Comparison of ENCODE assay signal across 8 mouse cellular contexts in genomic region chr7:125552851-125553555, GRCm38 (mm10). TPM values are rescaled to one million over a fixed set of nuclear protein-coding genes. Genes with fewer than 3 reads are reported as not detected.
DNase-seq lines count a peak whose midpoint lies in the region; ATAC-seq and TF ChIP-seq lines count a peak whose summit lies in the region.

No protein-coding gene starts in this region.

- peaks cover 15% of the 10 kb centered on the region; the same call in 1 of the 2 replicates for H3K4me1 ChIP-seq in kidney, postnatal 0 days (replicated peaks; ENCODE audit: insufficient read depth, low read length)
- H3K4me1 ChIP-seq in embryonic facial prominence, embryonic 11.5 days (ENCODE audit: control insufficient read depth, insufficient read depth, low read length): peaks cover 6% of the 10 kb centered on the region; the same call in 1 of the 2 replicates
- no peaks in the 10 kb centered on the region; the same call in 1 of the 2 replicates for H3K4me1 ChIP-seq in hindbrain, embryonic 14.5 days (replicated peaks; ENCODE audit: control insufficient read depth, insufficient read depth, low read length)
- peaks cover 4% of the 10 kb centered on the region; the same call in 1 of the 2 replicates for H3K4me1 ChIP-seq in midbrain, embryonic 16.5 days (ENCODE audit: control insufficient read depth, insufficient read depth, low read length)

- H3K27ac ChIP-seq in kidney, postnatal 0 days: no peak overlapping the region
- no peak overlapping the region for H3K27ac ChIP-seq in embryonic facial prominence, embryonic 11.5 days (replicated peaks; ENCODE audit: low read depth, low read length)
- no peak overlapping the region for H3K27ac ChIP-seq in hindbrain, embryonic 14.5 days
- H3K27ac ChIP-seq in midbrain, embryonic 16.5 days (ENCODE audit: low read length): no peak overlapping the region

- WGBS in kidney, postnatal 0 days: 71% methylated on average over 11 of the region's 11 CpGs
- 78% methylated on average over 11 of the region's 11 CpGs for WGBS in embryonic facial prominence, embryonic 11.5 days
- WGBS in hindbrain, embryonic 14.5 days: 76% methylated on average over 11 of the region's 11 CpGs
- 76% methylated on average over 11 of the region's 11 CpGs for WGBS in midbrain, embryonic 16.5 days

- no peaks in the 10 kb centered on the region for H3K36me3 ChIP-seq in kidney, postnatal 0 days (ENCODE audit: insufficient read depth, low read length)
- H3K36me3 ChIP-seq in embryonic facial prominence, embryonic 11.5 days (replicated peaks; ENCODE audit: control insufficient read depth, insufficient read depth, low read depth, low read length): no peaks in the 10 kb centered on the region
- H3K36me3 ChIP-seq in hindbrain, embryonic 14.5 days (replicated peaks; ENCODE audit: control insufficient read depth, insufficient read depth): no peaks in the 10 kb centered on the region
- no peaks in the 10 kb centered on the region for H3K36me3 ChIP-seq in midbrain, embryonic 16.5 days (ENCODE audit: control insufficient read depth, insufficient read depth, low read length)

- H3K4me2 ChIP-seq in kidney, postnatal 0 days (ENCODE audit: low read length): peak overlapping the region; percentile 82
- H3K4me2 ChIP-seq in embryonic facial prominence, embryonic 11.5 days (ENCODE audit: low read depth, low read length): peak overlapping the region; percentile 91
- peak overlapping the region; percentile 91 for H3K4me2 ChIP-seq in hindbrain, embryonic 14.5 days (replicated peaks)
- H3K4me2 ChIP-seq in midbrain, embryonic 16.5 days (ENCODE audit: low read length): peak overlapping the region; percentile 89

- peak overlapping the region; percentile 75 for H3K4me3 ChIP-seq in kidney, postnatal 0 days (replicated peaks; ENCODE audit: low read depth, low read length)
- peak overlapping the region; percentile 52 for H3K4me3 ChIP-seq in embryonic facial prominence, embryonic 11.5 days (ENCODE audit: low read depth, low read length)
- peak overlapping the region; percentile 45 for H3K4me3 ChIP-seq in hindbrain, embryonic 14.5 days (replicated peaks; ENCODE audit: low read length)
- peak overlapping the region; percentile 52 for H3K4me3 ChIP-seq in midbrain, embryonic 16.5 days (ENCODE audit: low read depth, low read length)

- H3K9me3 ChIP-seq in kidney, postnatal 0 days (replicated peaks; ENCODE audit: low read length): no peaks in the 10 kb centered on the region
- no peaks in the 10 kb centered on the region for H3K9me3 ChIP-seq in embryonic facial prominence, embryonic 11.5 days (replicated peaks; ENCODE audit: control insufficient read depth, low read length)
- no peaks in the 10 kb centered on the region for H3K9me3 ChIP-seq in hindbrain, embryonic 14.5 days (ENCODE audit: control insufficient read depth, low read length)
- H3K9me3 ChIP-seq in midbrain, embryonic 16.5 days (replicated peaks; ENCODE audit: control insufficient read depth, low read length, poor library complexity, severe bottlenecking): no peaks in the 10 kb centered on the region

- peak overlapping the region; percentile 78 for H3K9ac ChIP-seq in kidney, postnatal 0 days (ENCODE audit: low read depth, low read length)
- no peak overlapping the region for H3K9ac ChIP-seq in embryonic facial prominence, embryonic 11.5 days (replicated peaks; ENCODE audit: low read length)
- no peak overlapping the region for H3K9ac ChIP-seq in hindbrain, embryonic 14.5 days
- no peak overlapping the region for H3K9ac ChIP-seq in midbrain, embryonic 16.5 days (ENCODE audit: low read depth, low read length)

- H3K27me3 ChIP-seq in kidney, postnatal 0 days (ENCODE audit: insufficient read depth, low read length): no peaks in the 10 kb centered on the region
- H3K27me3 ChIP-seq in embryonic facial prominence, embryonic 11.5 days (ENCODE audit: control insufficient read depth, insufficient read depth, low read length): peaks cover 3% of the 10 kb centered on the region; the same call in 1 of the 2 replicates
- peaks cover 5% of the 10 kb centered on the region; the same call in 1 of the 2 replicates for H3K27me3 ChIP-seq in hindbrain, embryonic 14.5 days (ENCODE audit: control insufficient read depth, insufficient read depth, low read length)
- H3K27me3 ChIP-seq in midbrain, embryonic 16.5 days (ENCODE audit: control insufficient read depth, insufficient read depth, low read depth, low read length): peaks cover 7% of the 10 kb centered on the region

- no peak for ATAC-seq in kidney, postnatal 0 days (replicated peaks; ENCODE audit: low FRiP score, low read depth)
- ATAC-seq in embryonic facial prominence, embryonic 11.5 days (replicated peaks; ENCODE audit: insufficient number of reproducible peaks, low FRiP score, low TSS enrichment, low read depth): no peak
- no peak for ATAC-seq in hindbrain, embryonic 14.5 days (ENCODE audit: low FRiP score)
- no peak for ATAC-seq in midbrain, embryonic 16.5 days
- no peak for ATAC-seq in erythroid progenitor cell, adult 5-6 weeks (replicated peaks; ENCODE audit: low FRiP score, poor library complexity, severe bottlenecking)

- TF ChIP-seq CTCF in kidney, postnatal 0 days (IDR thresholded peaks at IDR 0.05; ENCODE audit: low read depth): no peak

- DNase-seq in kidney, postnatal 0 days (ENCODE audit: low spot score): no peak
- no peak for DNase-seq in kidney, adult 9 months
- no peak for DNase-seq in embryonic facial prominence, embryonic 11.5 days (ENCODE audit: low spot score)
- no peak for DNase-seq in hindbrain, embryonic 14.5 days (ENCODE audit: low spot score)
- DNase-seq in right cerebral cortex, adult 18-20 months: no peak
- no peak for DNase-seq in spleen, adult 18-20 months

RNA-seq across cellular contexts. Expression of gene Il4ra, which starts 1.1 kb away (rescaled TPM):
- 9.8 and 10.0 TPM in 2 replicates for polyA plus RNA-seq in kidney, postnatal 0 days (2015; fragmentation: Nextera tagmentation; extraction: Ambion mirVana)
- 1.8 and 2.0 TPM in 2 replicates for polyA plus RNA-seq in embryonic facial prominence, embryonic 11.5 days (2014; fragmentation: Nextera tagmentation; extraction: Ambion mirVana)
- 3.9 and 4.6 TPM in 2 replicates for polyA plus RNA-seq in hindbrain, embryonic 14.5 days (2014; fragmentation: Nextera tagmentation; extraction: Ambion mirVana)
- polyA plus RNA-seq in midbrain, embryonic 16.5 days (2015; fragmentation: Nextera tagmentation; extraction: Ambion mirVana): 5.1 and 5.2 TPM in 2 replicates
- total RNA-seq in erythroid progenitor cell, adult 5-6 weeks (2015; ENCODE audit: low replicate concordance): 0.84 and 2.2 TPM in 2 replicates
- total RNA-seq in erythroid progenitor cell, adult 5-6 weeks (2017; ENCODE audit: low replicate concordance): 3.3 and 5.7 TPM in 2 replicates

RNA-seq across cellular contexts. Expression of gene Il21r, which starts 50.2 kb away (rescaled TPM):
- polyA plus RNA-seq in kidney, postnatal 0 days (2015; fragmentation: Nextera tagmentation; extraction: Ambion mirVana): 0.18 and 0.22 TPM in 2 replicates
- polyA plus RNA-seq in embryonic facial prominence, embryonic 11.5 days (2014; fragmentation: Nextera tagmentation; extraction: Ambion mirVana): 0.11 and 0.20 TPM in 2 replicates
- 0.40 and 0.50 TPM in 2 replicates for polyA plus RNA-seq in hindbrain, embryonic 14.5 days (2014; fragmentation: Nextera tagmentation; extraction: Ambion mirVana)
- polyA plus RNA-seq in midbrain, embryonic 16.5 days (2015; fragmentation: Nextera tagmentation; extraction: Ambion mirVana): 0.28 and 0.41 TPM in 2 replicates
- 1.7 and 1.8 TPM in 2 replicates for total RNA-seq in erythroid progenitor cell, adult 5-6 weeks (2015; ENCODE audit: low replicate concordance)
- total RNA-seq in erythroid progenitor cell, adult 5-6 weeks (2017; ENCODE audit: low replicate concordance): 2.2 and 2.7 TPM in 2 replicates
